Mouse (Mus musculus): ENCODE measurements around the gene Angptl7.
A peak's percentile ranks its signal among the peaks of the same experiment; 100 is the strongest.

The Angptl7 gene

DNA sequence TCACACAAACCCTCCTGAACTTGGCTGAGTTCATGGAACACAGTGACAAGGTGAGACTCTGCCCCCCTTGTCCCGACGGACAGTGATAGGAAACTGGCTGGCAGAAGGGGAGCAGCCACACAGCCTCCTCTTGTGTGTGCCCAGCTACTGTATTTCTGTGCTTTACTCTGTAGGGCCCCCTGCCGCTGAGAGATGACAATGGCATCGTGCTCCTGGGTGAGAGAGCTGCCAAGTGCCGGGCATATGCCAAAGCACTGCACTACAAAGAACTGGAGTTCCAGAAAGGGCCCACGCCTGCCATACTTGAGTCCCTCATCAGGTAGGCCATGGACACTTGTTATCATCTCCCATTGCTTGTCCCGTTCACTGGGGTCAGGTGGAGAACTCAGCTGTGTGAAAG is 8.8 kb downstream of the Angptl7 start:
- DNase-seq = peak; percentile 59

DNA sequence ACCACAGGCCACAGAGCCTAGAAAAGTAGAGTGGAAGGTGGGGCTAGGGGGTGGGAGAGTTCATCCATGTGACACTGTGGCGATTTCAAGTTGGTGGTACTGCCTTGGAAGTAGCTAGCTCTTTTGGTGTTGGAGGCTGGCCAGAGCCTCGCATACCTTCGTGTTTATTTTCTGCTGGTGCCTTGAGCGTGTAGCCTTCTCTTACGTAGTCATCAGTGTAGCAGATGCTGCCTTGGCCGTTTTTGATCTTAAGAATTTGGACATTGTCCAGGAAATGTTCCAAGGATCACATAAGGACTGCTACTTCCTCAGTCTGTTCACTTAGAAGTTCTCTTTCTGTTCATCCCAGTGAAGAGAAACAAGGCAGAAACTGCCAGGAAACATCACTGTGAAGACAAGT is 9.8 kb downstream of the Angptl7 start:
- no peak for DNase-seq

DNA sequence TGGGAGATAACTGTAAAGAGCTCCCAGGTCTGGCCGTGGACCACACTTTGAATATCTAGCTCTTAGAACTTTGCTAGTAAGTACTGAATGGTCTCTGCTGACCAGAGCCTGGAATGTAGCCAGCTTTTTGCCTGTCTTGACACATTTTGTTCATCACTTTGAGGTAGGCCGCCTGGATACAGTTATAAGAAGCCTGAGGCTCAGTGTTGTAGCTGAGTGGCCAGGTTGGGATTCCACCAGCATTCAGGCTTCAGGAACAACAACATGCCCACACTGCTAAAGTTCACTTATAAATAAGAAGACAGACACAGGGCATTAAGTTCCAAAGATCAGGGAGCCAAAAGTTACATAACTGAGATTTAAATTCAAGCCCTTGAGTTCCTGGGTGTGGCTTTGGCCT is 12.4 kb downstream of the Angptl7 start:
- DNase-seq = no peak

DNA sequence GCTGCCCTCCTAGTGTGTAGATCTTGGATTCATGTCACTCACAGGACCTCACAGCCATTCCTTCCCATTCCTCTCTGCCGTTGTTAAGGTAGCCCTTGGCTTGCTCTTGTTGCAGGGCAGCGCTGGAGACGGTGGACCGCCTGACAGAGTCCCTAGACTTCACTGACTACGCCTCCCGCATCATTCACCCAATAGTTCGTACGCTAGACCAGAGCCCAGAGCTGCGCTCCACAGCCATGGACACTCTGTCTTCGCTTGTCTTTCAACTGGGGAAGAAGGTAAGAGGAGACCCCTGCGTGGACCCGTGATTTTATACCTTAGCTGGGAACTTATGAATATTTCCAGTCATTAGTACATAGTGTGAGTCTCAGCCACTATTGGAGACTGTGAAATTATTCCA is 15.7 kb downstream of the Angptl7 start:
- DNase-seq = no peak

DNA sequence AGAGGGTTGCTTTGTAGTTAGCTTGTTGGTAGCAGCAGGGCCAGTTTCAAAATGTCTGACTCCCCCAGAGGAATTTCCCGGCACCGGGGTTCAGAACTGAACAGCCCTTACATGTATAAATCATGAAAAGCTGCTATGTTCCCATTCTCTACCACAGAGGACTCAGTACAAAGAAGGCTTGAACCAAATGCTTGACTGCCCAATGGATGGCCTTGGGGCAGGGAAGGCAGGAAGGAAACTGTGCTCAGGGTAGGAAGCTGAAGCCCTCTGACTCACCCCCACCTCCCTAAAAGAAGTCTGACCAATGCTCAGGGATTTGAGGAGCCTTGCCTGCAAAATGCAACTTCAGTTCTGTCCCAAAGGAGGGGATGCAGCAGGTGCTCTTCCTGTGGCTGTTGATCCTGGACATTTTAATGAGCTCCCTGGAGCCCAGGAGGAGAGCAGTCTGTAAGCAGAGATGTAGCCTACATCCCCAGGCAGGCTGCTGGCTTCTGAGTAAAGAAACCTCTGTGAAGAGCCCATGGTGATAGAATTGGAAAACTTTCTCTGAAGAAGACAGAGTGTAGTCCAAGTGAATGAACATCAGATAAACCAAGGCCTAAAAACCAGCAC is 18.6 kb downstream of the Angptl7 start:
- DNase-seq = no peak

DNA sequence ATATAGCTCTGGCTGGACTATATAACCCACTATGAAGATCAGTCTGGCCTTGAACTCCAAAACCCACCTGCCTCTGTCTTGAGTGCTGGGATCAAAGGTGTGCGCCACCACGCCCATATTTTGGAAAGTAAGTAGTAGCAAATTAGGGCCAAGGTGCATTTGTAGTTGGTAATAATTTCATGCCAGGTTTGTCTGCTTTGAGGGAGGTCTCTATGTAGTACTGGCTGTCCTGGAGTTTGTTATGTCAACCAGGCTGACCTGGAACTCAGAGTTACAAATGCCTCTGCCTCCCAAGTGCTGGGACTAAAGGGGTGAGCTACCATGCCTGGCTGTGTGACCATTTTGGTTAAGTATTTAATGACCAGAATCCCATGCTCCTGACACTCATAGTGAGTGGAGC is 20.0 kb downstream of the Angptl7 start:
- no peak for DNase-seq

DNA sequence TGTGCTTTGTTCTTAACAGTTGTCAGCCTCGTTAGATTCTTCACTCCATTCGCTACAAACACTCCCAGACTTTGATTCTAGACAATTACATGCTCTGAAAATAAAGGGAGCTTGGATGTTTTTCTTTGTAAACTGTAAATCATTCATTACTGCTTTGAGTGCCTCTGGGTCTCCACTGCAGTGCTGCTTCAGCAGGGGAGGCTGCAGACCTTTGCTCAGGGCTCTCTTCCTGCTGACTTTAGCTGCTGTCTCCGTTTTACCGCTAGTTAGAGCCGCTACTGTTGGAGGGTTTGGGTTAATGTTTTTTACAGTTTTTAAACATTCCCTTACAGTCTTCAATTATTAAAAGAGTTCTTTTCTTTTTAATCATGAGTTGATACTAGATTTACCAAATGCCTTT is 26.8 kb downstream of the Angptl7 start:
- no peak for DNase-seq

DNA sequence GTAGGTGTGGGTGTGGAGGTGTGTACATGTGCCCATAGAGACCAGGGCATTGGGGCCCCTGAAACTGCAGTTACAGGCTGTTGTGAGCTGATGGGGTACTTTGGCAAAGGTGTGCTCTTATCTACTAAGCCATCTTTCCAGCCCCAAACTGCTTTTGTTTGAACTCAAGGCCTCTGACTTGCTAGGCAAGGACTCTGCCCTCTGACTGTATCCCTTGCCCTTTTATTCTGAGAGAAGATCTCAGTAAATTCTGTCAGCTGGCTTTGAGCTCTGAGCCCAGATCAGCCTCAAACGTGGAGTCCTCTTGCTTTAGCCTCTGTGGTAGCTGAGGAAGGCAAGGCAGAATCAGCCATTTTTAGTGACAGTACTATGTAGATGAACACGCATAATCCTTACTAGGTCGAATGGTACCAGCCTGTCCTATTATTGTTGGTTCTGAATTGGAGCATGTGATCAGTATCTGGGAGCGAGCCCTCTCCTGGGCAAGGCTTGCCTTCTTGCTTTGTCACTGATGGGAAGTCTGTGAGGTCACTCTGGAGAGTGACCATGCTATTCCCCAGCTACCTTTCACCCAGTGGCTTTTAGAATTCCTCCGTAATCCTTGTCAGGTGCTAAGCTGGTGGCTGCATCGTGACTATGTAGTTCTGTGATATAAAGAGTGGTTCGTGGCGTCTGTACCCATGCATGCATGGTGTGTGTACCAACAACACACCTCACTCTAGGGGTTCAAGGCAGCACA is 27.7 kb downstream of the Angptl7 start:
- no peak for DNase-seq

DNA sequence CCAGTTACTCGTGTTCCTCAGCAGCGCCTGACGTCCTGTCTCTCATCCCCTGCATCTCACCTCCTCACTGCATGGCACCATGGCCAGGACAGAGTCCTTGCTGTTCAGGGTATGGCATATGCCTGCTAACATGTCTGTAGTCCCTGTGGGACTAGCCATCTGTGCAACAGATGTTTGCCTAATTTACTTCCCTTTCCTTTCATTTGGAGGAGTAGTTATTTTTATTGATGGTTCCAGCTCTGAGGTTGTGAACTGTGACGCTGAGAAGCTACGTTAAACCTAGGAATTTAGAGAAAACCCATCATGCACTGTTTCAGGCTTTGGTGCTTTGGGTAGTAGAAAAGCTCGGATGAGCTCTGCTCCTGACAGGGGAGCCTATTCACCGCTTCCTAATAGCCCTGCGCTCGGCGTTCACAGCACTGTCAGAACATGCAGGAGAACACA is 28.9 kb downstream of the Angptl7 start:
- DNase-seq = no peak

DNA sequence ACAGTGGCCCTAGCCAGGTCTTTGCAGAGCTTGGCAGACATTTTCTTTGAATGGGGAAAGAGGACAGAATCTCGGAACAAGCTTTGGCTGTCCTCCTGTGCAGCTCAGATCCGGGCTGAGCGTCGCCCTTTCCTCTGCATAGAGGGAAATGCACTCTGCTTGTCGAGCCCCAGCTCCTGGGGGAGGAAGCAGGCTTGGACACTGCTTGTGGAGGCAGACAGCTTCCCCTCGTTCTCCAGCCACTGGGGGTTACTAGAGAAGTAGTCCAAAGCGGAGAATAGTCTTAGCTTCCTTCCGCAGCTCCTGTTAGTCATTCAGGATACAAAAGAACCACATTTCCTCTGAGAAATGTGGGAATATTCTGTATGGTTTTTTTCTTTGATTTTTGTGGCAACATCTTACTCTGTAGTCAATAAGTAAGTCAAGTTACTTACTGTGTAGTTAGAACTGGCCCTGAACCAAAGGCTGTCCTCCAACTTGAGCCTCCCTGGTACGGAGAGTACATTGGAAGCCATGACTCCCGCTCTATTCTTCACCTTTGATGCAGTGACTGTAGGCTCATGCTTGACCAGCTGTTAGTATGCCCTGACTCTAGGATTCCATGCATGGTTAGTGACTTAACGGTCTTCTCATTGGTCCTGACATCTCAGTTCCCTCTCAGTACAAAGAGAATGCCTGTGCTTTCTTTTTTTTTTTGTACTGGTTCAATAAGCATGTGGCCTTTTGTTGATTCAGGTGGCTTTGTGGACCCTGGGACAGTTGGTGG is 30.6 kb downstream of the Angptl7 start:
- DNase-seq = no peak

DNA sequence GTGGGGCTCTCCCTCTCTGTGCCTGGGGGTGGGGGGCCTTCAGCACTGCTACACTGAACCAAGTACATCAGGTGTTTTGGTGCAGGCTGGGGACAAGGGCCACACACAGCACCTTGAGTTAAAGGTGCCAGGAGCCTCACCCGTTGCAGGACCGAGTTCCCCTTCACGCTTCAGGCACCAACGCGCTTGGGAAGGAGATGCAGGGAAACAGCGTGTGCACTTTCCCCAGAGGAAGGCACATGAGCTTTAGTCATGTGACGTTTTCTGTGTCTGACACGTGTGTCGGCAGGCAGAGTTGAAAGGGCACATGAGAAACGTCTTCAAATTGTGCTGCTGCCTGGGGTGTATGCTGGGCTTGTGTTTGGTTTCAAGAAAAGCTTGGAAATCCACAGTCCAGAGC is 31.9 kb downstream of the Angptl7 start:
- DNase-seq = no peak

DNA sequence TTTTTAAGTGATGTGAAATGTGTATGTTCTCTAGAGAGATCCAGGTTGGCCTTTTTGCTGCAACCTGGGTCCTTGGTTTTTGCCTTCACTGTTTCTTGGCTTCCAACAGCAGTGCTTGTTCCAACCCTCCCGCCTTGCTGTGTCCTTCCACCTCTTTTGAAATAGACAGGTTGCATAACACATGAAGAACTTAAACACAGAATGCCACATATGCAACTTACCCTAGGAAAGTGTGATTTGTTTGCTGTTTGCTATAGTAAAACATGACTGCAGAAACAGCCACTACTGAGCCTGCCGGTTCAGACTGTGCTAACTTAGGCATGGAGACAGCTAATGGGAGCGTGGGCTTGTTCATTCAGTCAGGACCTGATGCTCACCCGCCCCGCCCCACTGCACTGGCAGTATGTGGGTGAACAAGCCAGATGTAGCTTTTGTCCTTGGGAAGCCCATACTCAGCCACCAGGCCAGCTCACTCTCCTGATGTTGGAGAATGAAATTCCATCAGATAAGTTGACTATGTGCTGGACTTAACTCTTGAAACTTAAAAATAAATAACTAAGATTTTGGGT is 33.7 kb downstream of the Angptl7 start:
- DNase-seq = peak; percentile 76

DNA sequence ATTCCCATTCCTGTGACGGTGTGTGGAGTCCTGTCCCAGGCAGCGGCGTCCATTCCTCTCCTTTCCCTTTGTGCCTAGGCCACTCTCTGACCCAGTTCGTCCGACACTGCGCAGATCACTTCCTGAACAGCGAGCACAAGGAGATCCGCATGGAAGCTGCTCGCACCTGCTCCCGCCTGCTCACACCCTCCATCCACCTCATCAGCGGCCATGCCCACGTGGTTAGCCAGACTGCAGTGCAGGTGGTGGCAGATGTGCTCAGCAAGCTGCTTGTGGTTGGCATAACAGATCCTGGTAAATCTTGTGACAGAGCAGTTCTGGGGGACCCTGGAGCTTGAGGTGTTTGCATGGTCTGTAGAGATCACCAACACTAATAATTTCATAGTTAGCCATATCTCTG is 35.4 kb downstream of the Angptl7 start:
- peak; percentile 39 for DNase-seq

DNA sequence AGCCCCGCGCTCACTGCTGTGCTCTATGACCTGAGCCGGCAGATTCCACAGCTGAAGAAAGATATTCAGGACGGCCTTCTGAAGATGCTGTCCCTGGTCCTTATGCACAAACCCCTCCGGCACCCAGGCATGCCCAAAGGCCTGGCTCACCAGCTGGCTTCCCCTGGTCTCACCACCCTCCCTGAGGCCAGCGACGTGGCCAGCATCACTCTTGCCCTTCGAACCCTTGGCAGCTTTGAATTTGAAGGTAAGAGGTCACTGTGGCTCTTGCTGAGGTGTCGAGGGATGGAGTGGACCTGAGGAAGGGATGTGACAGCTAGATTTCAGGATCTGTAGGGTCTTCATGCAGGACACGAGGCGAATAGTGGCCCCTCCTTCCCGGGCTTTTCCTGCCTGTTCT is 36.0 kb downstream of the Angptl7 start:
- no peak for DNase-seq

DNA sequence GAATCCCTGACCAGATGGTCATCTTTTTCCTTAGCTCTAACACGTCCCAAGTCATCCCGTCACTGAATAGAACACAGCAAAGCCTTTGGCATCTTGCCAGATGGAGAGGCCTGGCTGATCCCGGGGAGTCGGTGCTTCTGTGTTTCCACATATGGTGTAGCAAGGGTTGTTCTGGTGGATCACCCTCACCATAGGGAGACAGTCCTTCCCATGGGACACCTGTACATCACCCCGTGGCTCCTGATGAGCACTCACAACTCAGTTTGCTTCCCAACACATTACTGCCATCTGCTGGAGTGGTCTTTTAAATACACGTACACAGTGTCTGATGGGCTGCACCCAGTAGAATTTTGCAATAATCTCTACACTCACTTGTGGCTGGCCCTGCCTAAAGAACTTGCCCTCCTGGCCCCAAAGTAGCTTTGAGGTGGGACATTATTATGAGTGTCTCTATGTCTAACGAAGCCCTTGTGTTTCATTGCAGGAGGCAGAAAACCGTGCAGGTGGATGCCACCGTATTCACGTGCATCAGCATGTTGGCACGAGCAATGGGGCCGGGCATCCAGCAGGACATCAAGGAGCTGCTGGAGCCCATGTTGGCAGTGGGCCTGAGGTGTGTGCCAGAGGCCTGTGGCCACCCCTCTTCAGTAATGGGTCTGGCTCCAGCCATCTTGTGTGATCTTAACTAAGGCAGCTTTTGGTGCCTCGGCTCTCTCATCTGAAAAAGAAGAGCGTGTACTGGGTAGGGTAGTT is 36.9 kb downstream of the Angptl7 start:
- DNase-seq = peak; percentile 34

DNA sequence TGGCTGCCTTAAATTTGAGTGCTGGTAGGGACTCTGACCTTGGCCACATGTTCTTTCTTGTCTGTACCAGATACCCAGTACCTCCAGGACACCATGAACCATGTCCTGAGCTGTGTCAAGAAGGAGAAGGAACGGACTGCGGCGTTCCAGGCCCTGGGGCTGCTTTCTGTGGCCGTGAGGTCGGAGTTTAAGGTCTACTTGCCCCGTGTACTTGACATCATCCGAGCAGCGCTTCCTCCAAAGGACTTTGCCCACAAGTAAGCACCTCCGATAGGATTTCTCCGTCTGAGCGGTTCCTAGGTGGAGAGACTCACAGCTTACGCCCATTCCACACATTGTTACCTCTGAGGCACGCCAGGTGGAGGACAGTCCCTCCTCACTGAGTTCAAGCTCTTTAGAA is 37.5 kb downstream of the Angptl7 start:
- DNase-seq = no peak

DNA sequence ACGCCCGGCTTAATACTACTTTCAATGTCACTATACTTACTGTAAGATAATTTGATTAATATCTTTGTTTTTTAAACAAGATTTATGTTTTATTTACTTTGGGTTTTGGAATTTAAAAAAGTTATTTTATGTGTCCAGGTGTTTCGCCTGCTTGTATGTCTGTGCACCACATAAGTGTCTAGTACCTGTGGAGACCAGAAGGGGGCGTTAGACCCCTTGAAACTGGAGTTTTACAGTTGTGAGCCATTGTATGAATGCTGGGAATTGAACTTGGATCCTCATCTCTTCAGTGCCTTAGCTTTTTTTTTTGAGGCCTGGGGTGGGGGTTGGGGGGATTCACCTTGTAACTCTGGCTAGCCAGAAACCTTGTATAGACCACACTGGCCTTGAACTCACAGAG is 38.5 kb downstream of the Angptl7 start:
- DNase-seq = no peak

DNA sequence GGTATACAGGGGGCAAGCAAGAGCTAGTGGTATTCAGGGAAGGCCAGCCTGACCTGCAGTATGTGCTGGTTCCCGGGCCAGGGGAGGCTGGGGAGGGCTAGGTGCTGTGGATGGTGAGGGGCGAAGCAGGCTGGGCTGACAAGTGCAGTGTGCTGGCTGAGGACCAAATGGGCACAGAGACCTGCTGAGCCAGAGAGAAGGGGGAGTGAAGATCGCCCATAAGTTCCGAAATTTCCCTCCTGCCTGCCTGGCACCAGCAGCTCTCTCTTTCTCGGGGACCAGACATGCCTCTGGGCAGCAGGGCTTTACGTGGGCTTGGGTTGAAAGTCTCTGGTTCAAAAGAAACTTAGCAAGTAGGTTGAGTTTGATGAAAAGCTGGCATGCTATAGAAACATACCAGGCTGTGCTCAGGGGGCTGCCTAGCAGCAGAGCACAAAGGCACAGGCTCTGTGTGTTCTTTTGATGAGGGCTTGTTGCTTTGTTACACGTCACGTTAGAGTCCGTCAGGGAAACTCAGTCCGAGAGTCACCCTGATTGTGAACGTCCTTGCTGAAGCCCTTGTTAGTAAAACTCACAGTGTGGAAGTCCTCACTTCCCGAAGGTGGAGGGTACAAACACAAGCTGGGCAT is 39.5 kb downstream of the Angptl7 start:
- DNase-seq = no peak

DNA sequence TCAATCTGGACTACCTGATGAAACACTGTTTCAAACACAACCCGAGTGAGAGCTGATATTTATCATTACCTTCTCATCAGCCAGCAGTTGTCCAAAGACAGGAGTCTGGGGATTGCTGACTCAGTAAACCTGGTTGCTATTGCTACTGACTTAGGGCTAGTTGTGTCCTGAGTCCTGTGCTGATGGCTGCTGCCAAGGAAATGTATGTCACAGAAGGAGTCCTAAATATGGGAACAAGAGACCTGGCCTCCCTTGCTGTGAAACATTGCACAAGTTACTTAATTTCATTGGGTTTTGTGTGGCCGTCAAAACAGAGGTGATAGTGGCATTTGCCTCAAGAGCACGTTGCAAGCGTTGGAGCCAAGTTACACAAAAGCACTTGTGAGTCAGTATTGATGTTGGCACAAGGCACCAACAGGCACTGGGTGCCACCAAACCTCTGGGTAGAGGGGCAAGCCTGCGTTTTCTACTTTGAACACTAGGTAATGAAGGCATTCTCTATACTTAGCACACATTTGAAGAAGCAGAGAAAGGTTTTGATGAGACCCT is 44.7 kb downstream of the Angptl7 start:
- no peak for DNase-seq

DNA sequence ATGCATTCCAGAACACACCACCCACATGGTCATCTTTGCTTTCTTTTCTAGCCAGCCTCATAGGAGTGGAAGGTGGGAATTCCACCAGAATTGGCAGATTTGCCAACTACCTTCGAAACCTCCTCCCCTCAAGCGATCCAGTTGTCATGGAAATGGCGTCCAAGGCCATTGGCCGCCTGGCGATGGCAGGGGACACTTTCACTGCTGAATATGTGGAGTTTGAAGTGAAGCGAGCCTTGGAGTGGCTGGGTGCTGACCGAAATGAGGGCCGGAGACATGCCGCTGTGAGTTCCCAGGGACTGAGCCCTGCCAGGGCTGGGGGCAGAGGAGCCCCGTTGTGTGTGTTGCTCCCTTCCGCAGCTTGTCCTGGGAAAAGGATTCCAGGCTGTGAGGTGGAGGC is 46.6 kb downstream of the Angptl7 start:
- no peak for DNase-seq

DNA sequence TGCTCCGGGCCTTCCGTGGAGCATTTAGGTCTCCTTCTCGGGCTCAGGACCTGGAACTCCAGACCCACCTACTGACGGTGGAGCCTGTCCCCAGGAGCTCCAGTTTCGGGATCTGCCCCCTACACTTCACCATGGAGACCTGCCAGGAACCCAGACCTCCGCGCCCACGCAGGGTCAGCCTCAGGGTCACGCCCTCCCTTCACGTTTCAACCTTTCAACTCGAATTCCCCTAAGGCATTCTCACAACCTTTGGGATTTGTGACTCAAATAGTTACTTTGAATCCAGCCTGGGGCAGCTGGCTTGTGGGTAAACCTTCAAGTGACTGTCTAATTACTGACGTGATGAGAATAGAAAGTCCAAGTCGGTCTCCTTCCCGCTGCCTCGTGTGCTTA is 51.4 kb downstream of the Angptl7 start:
- no peak for DNase-seq

DNA sequence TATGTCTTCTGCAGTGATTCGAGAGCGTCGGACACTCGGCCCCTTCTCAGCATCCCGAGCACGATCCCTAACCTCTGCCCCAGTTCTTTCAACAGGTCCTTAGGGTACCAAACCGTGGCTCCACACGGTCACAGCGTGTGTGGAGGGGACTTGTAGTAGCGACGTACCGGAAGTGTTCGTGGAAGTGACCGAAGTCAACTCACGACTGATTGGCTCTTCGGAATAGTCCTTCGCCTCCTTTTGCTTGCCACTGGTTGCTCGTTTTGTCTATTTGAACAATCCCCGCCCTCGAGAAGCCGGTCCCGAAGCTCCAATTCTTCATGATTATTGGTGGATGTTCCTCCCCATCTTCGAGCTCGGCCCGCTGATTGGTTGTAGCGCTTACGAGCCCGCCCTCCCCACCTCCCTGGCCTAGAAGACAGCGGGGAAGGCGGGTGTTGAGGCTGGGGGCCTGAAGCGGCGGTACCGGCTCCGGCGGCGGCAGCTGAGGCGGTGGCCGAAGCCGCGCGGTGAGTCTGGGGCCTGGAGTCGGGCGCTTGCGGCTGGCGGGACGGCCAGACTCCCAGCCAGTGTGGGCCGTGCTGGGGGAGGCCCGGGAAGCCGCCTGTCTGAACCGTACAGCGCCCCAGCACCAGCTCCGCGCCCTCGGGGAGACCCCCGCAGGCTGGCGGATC is 51.9 kb downstream of the Angptl7 start, which contains the start of gene Mtor:
TSS of gene Mtor (plus strand) at position 433 of the 674 bp plus-strand sequence.
- peak; percentile 98 for DNase-seq

Data from layer of hippocampus, adult 9-11 months (tissue).